Mouse (Mus musculus) gonadal fat pad, adult 2 months (tissue): ENCODE measurements around the gene Wnk4. TPM values are rescaled to one million over a fixed set of nuclear protein-coding genes. Genes with fewer than 3 reads are reported as not detected.
A peak's percentile ranks its signal among the peaks of the same experiment; 100 is the strongest.
"Not testable (repeated sequence)": the region's sequence is repeated elsewhere in the genome, so short reads cannot be mapped to it uniquely, and the experiment has no call there.

Experiments used
- DNase-seq: peaks from one replicate; pipeline ENCODE4 v3.0.0-alpha.2; 2012; ENCODE audit warnings: low read depth
- polyA plus RNA-seq: library from polyadenylated mRNA; depleted of rRNA; stranded (reverse); fragments of >200 nt; gene quantifications from 2 replicates; pipeline ENCODE4 v1.2.3, GENCODE M21; 2012; rRNA removed

The Wnk4 gene
- polyA plus RNA-seq, 1 experiment, result 9.5 TPM

DNA sequence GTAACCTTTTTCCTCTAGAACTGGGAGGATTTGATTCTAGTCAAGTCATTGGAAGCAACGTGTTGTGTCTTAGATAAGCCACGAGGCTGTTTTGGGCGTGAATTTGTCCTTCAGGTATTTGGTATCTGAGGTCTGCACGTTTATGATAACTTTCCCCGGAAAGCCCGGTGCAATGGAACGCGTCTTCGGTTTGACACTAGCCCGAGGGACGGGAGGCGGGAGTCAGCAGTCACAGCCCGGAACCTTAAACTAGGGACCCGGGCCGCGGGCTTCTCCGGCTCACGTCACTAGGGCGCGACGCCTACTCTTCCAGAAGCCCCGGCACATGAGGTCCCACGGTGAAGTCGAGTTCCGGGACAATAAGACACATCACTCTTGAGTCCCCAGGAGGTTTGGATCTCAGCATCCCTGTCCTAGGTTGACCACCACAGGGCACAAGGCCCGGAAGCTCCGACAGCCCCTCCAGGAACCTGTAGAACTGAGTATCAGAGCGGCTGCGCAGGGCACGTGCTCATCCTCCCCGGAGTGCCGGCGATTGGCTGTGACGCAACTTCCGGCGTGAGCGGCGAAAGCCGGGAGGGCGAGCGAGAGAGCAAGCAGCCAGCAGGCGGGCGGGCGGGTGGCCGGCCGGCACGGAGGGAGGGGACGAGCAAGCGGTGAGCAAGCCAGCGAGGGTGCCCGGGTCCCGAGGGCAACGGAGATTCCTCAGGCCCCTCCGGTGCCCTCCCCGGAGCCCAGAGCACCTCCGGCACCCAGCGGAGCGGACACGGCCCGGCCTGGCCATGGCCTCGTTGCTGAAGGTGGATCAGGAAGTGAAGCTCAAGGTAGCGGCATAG is 55.5 kb downstream of the Wnk4 start, which contains the start of gene Psme3:
Gene Psme3 (plus strand): TSS at position 549 of the 836 bp plus-strand sequence.
- DNase-seq, result peak; percentile 54

DNA sequence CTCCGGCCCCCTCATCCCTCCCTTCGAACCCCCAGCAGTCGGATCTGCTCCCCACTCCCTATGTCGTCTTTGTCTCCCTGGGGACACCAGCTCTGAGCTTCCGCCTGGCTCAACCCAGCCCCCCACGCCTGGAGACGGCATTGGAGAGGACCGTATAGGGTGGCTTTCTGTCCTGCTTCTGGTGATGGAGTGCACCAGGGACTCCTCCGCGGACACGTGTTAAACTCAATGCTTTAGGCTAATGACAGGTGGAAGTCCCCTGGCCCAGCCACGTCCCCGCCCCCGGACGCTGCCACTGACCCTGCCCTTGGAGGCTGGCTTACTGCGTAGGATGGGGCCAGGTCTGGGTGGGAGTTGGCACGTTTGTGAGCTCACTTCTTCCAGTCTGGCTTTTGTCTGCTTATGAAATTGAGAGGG is 56.1 kb downstream of the Wnk4 start:
- no peak for DNase-seq

DNA sequence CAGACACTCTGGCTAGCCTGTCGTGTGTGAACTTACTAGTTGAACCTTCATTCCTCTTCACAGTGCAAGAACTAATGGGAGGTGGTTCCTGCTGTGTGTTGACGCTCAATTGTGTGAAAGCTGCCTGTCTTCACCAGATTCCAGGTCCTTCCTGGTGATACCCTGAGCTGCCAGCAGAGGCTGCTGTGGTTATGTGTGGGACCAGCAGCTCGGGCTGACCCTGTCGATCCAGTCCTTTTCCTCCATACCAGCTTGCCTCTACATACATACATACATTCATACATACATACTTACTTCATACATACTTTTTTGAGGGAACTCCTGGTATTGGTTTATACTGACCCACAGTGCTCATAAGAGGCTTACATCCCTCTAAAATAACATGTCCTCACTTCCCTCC is 63.2 kb downstream of the Wnk4 start:
- DNase-seq, result no peak

DNA sequence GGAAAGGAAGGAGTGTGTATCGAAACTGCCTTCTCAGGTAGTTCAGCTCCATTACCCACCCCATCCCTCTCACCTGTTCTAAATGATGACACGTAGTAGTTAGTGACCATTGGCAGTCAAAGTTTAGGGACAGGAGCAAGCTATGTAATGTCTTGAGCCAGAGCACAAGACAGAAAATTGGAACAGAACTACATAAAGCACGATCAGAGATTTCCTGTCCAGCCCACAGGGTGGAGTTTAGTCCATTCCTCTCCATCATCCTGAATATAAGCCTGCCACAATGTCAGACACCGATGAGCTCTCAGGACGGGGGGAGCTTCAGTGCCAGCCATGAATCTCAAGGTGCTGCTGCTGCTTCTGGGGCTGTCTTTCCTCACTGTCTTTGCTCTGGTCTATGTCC is 64.4 kb downstream of the Wnk4 start, which contains the start of gene Aoc2:
Gene Aoc2 (plus strand): TSS at position 301 of the 400 bp plus-strand sequence.
- no peak for DNase-seq

DNA sequence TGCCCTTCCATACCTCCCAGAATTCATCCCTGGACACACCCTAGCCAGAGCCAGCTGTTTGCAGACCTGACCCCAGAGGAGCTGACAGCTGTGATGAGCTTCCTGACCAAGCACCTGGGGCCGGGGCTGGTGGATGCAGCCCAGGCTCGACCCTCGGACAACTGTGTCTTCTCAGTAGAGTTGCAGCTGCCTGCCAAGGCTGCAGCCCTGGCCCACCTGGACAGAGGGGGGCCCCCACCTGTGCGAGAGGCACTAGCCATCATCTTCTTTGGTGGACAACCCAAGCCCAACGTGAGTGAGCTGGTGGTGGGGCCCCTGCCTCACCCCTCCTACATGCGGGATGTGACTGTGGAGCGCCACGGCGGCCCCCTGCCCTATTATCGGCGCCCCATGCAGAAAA is 64.8 kb downstream of the Wnk4 start:
- DNase-seq, result not testable (repeated sequence)

DNA sequence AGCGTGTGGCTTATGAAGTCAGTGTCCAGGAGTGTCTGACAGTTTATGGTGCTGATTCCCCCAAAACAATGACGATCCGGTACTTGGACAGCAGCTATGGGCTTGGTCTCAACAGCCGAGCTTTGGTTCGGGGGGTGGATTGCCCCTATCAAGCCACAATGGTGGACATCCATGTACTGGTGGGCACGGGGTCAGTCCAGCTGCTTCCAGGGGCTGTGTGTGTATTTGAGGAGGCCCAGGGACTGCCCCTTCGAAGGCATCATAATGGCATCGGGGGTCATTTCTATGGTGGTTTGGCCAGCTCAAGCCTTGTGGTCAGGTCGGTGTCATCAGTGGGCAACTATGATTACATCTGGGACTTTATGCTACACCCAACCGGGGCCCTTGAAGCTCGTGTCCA is 65.8 kb downstream of the Wnk4 start:
- no peak for DNase-seq

Other genes with a start within 250 kb of the Wnk4 start
- 44.6 and 52.9 TPM in 2 replicates for gene Naglu, start 190.6 kb upstream of the Wnk4 start, polyA plus RNA-seq
- 0.43 and 0.55 TPM in 2 replicates for gene Hsd17b1, start 182.2 kb upstream of the Wnk4 start, polyA plus RNA-seq
- gene Coasy, start 178.0 kb upstream of the Wnk4 start, polyA plus RNA-seq, result 62.6 and 70.1 TPM in 2 replicates
- gene Mlx, start 173.3 kb upstream of the Wnk4 start, polyA plus RNA-seq, result 35.0 and 54.3 TPM in 2 replicates
- gene Psmc3ip, start 165.1 kb upstream of the Wnk4 start, polyA plus RNA-seq, result 1.5 and 2.9 TPM in 2 replicates
- gene Retreg3, start 140.7 kb upstream of the Wnk4 start, polyA plus RNA-seq, result 56.3 and 66.7 TPM in 2 replicates
- 9.0 and 24.0 TPM in 2 replicates for gene Tubg1, start 140.6 kb upstream of the Wnk4 start, polyA plus RNA-seq
- gene Tubg2, start 104.7 kb upstream of the Wnk4 start, polyA plus RNA-seq, result 3.4 and 3.6 TPM in 2 replicates
- 3.7 and 4.1 TPM in 2 replicates for gene Cntnap1, start 90.0 kb upstream of the Wnk4 start, polyA plus RNA-seq
- 22.7 and 28.6 TPM in 2 replicates for gene Plekhh3, start 89.2 kb upstream of the Wnk4 start, polyA plus RNA-seq
- gene Ccr10, start 85.1 kb upstream of the Wnk4 start, polyA plus RNA-seq, result 0.34 and 0.45 TPM in 2 replicates
- gene Ezh1, start 34.1 kb upstream of the Wnk4 start, polyA plus RNA-seq, result 39.4 and 46.5 TPM in 2 replicates
- 97.9 and 146 TPM in 2 replicates for gene Ramp2, start 14.5 kb upstream of the Wnk4 start, polyA plus RNA-seq
- 99.1 and 108 TPM in 2 replicates for gene Vps25, start 6.9 kb upstream of the Wnk4 start, polyA plus RNA-seq
- 0.75 and 0.88 TPM in 2 replicates for gene Cntd1, start 18.4 kb downstream of the Wnk4 start, polyA plus RNA-seq
- gene Coa3, start 18.5 kb downstream of the Wnk4 start, polyA plus RNA-seq, result 157 and 167 TPM in 2 replicates
- 122 and 158 TPM in 2 replicates for gene Becn1, start 41.7 kb downstream of the Wnk4 start, polyA plus RNA-seq
- gene Psme3, start 55.6 kb downstream of the Wnk4 start, polyA plus RNA-seq, result 51.5 and 57.8 TPM in 2 replicates
- gene Aoc2, start 64.5 kb downstream of the Wnk4 start, polyA plus RNA-seq, result 3.2 and 3.6 TPM in 2 replicates
- gene Aoc3, start 70.0 kb downstream of the Wnk4 start, polyA plus RNA-seq, result 306 and 337 TPM in 2 replicates
- gene G6pc, start 107.0 kb downstream of the Wnk4 start, polyA plus RNA-seq, result 0.32 and 0.80 TPM in 2 replicates
- 30.4 and 33.7 TPM in 2 replicates for gene Aarsd1, start 157.0 kb downstream of the Wnk4 start, polyA plus RNA-seq
- 0.19 and 0.34 TPM in 2 replicates for gene Gm27029, start 164.2 kb downstream of the Wnk4 start, polyA plus RNA-seq
- 25.6 and 26.5 TPM in 2 replicates for gene Rundc1, start 164.5 kb downstream of the Wnk4 start, polyA plus RNA-seq
- gene Ptges3l, start 164.8 kb downstream of the Wnk4 start, polyA plus RNA-seq, result 12.3 and 15.3 TPM in 2 replicates
- gene Rpl27, start 181.7 kb downstream of the Wnk4 start, polyA plus RNA-seq, result 406 and 583 TPM in 2 replicates
- gene Ifi35, start 187.8 kb downstream of the Wnk4 start, polyA plus RNA-seq, result 45.9 and 61.9 TPM in 2 replicates
- gene Rnd2, start 204.4 kb downstream of the Wnk4 start, polyA plus RNA-seq, result 16.3 and 21.6 TPM in 2 replicates
- 140 and 168 TPM in 2 replicates for gene Vat1, start 205.7 kb downstream of the Wnk4 start, polyA plus RNA-seq